Mouse (Mus musculus) kidney, postnatal 10 days (tissue): Measurements from ENCODE around the gene Chrna4.

Experiments
- DNase-seq: peaks from one replicate; pipeline ENCODE4 v3.0.0; 2021; ENCODE audit warnings: mixed read lengths

The Chrna4 gene

DNA sequence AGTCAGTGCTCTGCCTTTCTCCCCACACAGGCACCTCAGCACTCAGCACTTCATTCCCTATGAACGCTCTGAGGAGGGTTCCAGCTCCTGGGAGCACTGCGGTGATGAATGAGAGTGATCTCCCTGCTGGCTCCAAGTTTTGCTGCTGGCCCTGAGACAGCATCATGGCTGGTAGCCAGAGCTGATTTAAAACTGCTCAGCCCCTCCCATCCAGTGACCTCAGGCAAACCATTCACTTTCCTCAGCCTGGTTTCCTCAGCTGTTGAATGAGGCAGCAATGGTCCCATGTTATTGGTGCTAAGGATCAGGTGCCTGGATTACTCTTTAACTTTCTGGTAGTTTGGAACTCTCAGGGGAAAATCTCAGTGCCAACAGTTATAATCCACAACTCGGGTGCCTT, at the start of gene Chrna4:
Gene Chrna4, minus strand, starts transcription at position 110 of the 400 bp plus-strand sequence.
- peak; percentile 60 for DNase-seq

DNA sequence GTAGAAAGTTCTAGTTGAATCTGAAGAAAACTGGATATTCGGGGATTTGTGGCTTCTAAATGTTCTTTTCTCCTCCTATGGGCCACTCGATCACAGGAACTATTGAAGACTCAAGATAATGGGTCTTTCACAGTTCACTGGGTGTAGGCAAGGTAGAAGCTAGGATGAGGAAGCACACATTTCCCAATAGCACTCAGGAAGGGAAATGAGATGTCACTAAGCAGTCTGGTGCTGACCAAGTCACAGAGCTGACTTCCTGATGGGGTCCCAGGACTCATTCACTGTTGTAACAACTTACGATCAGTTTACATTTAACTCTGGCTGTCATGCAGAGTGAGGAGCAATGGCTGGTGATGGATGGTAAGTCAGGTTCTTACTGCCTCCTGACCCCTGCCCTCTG, 46.8 kb upstream of the Chrna4 start:
- no peak for DNase-seq

DNA sequence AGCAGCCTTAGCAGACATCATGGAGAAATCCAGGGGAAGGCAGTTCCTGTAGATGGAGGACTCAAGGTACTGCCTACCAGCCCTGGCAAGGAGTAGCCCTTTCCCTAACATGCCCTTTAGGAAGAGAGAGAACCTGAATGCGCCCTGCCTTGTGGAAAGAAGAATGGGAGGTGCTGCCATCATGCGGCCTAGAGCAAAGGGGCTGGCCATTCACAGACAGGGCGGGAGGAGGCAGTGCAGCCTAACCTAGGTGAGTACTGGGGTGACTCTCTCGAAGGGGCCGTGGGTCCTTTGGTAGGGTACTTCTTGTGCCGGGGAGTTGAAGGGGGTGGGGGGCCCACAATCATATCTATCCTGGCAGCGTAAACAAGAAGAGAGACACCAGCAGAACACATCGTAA, 41.7 kb upstream of the Chrna4 start:
- no peak for DNase-seq

DNA sequence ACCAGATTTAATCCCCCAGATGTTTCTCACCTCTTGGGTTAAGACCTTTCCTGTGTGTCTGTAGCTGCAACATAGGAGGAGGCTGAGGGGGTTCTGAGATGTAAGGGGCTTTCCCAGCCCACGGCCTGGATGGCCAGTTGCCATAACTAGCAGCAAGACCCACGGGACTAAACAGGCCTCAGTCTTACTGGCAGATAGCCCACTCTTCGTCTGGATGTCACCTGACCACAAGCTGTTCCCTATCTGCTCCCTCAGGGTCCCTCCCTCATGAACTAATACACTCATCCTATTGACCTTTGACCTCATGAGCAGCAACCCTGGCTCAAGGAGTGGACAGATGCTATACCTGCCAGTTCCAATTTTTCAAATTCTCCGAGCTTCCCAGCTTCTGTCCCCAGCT, 40.6 kb upstream of the Chrna4 start:
- DNase-seq, result no peak

DNA sequence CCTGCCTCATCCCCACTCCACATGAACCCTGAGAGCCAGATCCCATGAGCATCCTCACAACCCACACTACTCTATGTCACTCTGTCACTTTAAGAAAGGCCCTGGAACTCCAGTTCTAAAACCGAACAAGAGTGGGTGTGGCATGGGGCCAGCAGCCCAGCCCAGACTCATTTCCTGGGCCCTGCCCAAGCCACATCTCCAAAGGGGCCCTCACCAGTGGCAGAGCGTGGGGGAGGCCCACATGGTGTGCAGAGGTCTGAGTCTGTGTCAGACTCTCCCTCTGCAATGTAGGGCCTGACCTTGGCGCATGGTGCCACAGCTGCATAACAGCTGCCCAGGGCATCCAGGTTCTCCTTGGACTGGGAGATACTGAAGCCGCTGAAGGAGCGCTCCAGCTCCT, 37.5 kb upstream of the Chrna4 start:
- no peak for DNase-seq

DNA sequence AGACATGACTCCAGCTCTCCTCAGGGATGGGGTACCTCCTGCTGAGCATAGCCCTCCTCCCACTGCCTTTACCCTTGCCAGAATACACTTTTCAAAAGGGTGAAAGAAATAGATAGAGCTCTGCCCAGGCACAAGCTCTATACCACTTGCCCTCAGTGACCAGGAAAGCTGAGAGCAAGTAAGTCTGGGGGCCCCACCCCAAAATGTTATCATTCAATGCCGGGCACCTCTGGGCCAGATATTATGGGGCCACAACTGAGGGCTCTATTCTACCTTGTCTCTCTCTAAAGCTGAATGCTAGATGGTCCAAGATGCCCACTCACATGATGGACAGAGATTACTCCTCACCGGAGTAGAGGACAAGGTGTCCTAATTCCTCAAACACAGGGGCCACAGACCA, 36.2 kb upstream of the Chrna4 start:
- no peak for DNase-seq

DNA sequence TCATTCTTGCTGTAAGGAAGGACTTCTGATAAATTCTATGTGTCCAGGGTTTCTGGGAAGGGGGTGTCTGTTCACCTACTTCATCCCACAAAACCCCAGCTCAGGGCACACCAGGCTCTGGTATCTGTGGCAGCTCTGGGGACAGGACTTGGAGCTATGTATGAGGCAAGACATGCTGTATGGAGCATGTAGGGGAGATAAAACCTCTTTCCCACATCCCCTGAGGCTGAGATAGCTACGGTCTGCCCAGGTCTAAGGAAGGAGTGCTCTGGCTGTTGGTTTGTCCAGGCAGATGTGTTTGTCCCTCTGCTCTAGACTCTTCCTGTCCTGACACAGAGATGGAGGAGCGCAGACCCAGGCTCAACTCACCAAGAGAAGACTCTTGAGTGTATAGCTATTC, 35.6 kb upstream of the Chrna4 start:
- DNase-seq, result no peak

DNA sequence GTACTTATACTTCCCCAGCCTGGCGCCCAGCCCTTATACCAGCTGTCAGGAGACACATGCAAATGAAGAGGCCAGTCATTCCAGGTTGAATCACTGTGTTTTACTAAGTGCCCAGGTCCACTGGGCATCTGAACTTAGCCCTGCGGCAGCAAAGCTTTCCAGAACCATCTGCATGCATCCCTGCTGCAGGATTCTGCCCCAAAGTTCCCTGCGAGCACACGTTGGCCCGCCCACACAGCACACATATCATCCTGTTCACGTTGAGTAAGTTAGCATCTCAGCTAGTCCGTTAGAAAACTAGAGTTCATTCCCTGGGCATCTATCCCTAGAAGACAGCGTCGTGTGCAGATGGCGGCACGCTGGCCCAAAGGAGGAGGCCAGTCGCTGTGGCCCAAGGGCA, 32.2 kb upstream of the Chrna4 start:
- DNase-seq, result no peak

DNA sequence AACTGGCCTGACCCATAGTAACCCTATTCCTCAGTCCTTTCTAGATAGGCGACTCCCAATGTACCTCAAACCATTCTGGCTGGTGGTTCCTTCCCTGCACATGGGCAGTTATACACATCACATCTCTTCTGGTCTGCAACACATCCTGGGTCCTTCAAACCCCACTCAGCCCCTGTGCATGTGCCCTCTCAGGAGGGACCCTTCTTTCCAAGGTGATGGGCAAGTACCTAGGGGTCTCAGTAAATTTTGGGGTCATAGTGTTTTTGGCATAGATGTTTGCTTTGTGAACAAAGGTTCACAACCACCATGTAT, 29.0 kb upstream of the Chrna4 start:
- DNase-seq, result no peak

DNA sequence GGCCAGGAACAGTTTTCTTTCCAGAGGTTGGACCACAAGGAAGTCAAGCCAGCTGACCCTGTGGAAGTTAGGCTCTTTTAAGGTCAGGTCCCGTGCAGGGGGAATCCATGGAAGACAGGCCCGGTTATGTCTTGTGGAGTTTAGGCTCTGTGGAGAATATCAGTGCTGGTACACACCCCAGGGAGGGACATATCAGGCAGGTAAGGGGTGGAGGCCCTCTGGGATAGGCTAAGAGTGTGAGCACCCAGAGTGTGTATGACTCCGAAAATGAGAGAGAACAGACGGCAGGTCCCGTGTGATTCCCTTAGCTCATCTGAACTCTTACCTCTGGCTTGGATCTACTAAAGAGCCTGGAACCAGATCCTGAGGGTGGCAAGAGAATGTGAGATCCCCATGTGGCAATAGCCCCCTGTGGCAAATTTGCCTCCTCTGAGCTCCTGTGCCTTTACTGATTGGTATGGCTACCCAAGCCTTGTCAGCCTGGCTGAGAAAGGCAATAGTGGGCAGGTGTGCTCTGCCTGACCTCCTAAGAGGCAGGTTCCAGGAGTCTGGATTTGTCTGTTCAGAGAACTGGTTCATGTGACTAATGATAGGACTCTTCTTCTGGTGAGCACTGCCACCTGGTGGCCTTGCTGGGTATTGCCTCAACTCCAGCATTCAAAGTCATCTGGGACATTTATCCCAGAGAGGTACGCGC, 28.5 kb upstream of the Chrna4 start:
- DNase-seq, result peak; percentile 84

DNA sequence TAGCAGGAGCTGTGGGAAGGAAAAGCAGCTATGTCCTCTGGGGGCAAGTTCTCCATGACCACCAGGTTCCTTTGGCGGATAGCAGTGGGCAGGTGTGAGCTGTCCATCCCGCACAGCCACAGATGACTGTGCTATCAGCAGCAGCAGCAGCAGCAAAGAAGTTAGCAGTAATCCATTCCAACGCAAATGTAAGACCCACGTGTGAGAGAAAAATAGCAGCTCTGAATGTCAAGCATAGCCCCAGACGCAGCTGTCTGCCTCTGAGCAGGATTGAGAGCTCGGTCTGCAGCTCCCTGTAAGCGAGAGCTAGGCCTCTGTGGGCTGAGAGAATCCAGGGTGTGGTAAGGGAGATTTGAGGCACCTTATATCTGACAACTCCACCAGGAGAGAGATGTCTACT, 26.8 kb upstream of the Chrna4 start:
- no peak for DNase-seq

DNA sequence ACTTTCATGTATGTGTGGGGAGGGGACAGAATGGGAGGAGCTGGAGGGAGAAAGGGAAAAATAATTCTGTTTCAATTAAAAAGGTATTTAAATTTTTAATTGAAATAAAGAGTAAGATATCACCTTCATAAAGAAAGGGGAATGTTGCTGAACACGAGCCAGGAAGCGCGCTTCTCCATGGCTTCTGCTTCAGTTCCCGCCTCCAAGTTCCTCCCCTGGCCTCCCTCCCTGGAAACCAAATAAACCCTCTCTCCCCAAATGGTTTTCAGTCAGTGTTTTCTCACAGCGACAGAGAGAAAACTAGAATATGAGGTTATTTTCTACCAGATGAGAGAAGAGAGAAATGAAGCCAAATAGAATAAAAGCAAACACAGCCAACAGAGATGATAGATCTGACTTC, 25.2 kb upstream of the Chrna4 start:
- no peak for DNase-seq

DNA sequence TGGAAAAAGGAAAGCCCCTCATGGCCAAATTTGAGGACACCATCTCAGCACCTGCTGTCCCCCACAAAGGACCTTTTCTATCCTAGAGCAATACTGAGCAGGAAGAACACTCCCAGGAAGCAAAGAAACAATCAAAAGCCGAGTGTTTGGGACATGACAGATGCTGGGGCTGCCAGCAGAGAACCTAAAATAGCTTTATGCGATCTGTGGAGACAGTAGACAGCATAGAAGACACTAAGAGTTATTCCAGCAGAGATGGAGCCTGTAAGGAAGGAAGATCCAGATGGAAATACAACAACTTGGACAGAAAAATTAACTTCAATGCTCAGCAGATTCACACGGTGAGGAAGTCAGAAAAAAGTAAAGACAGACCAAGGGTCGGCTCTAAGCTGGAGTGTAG, 22.5 kb upstream of the Chrna4 start:
- no peak for DNase-seq

DNA sequence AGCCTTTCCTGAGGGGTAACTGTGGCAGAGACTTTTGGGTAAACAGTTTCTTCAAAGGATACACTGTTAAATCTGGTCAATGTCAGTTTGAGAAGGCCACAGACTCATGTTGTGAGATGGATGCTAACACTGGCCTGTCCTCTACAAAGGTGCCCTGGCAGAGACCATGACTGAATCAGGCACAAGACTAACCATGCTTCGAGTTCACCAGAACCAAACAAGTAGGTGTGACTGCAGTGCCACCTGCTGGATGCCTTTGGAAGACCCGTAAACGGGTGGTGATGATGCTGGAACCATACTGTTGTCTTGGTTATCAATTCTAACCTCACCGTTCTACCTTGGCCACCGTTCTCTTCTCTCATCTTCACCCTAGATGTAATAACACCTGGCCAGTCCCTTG, 16.8 kb upstream of the Chrna4 start:
- peak; percentile 87 for DNase-seq

DNA sequence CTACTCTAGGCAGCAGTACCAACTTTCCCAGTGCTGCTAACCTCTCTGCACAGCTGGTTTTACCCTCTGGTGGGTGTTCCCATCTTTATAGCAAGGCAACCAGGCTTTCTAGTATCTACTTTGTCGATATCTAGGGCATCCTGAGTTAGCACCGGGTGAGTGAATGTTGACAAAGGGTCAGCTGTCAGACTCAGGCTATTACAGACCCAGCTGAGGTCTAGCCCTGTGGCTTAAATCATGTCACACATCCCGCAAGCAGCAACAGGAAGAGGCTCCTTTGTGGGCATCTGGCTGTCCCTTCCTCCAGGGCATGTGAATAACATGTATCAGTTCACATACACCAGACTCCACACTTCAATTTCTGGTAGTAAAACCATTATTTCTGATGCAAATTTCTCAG, 14.8 kb upstream of the Chrna4 start:
- DNase-seq, result no peak

DNA sequence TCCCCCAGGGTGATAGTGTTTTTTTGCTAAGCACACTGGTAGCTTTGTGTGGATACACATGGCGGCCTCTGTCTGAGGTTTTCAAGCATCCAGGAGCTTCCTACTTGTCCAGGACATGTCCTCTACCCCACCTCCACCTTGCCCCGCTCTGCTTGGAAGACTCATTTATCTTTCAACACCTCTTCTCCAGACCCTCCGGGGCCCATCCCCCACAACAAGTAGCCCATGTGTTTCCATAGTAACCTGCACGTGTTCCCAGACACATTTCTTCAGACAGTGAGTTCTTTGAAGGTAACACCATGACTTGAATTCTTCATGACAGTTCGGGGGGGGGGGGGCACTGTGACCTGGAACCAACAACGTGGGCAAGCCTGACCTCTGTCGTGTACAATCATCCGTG, 14.0 kb upstream of the Chrna4 start:
- DNase-seq, result no peak

DNA sequence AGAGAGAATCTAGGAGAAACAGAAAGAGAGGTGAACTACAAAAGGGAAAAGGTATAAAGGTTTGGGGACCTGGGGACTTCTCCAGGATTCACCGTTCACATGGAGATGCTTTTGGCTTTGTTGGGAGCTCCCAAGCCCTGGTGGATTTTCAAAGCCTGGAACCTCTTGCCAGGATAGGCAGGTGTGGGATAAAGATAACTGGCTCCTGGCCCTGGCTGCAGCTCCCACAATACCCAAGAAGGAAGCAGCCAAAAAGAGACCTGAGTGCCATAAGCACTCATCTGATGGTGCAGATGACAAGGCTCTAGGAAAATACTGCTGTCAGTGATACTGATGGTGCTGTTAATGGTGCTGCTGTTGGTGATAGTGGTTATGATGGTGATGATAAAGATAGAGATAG, 8.8 kb upstream of the Chrna4 start:
- no peak for DNase-seq

DNA sequence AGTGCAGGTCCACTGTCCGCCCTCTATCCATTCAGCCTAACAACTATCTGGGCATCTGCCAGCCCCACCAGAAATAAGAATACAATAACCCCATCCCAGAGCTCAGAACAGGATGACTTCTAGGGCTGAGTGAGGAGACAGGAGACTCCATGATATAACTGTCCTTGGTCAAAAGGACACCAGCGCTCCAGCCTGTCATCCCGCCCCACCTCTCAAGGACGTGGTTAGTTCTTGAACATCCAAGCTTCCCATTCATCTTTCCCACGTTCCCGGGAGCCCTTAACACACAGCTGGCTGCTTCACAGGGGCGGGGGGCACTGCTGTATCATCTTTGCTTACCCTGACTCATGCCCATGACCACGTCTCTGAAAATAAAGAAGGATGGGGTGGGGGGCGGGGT, 5.6 kb upstream of the Chrna4 start:
- no peak for DNase-seq

DNA sequence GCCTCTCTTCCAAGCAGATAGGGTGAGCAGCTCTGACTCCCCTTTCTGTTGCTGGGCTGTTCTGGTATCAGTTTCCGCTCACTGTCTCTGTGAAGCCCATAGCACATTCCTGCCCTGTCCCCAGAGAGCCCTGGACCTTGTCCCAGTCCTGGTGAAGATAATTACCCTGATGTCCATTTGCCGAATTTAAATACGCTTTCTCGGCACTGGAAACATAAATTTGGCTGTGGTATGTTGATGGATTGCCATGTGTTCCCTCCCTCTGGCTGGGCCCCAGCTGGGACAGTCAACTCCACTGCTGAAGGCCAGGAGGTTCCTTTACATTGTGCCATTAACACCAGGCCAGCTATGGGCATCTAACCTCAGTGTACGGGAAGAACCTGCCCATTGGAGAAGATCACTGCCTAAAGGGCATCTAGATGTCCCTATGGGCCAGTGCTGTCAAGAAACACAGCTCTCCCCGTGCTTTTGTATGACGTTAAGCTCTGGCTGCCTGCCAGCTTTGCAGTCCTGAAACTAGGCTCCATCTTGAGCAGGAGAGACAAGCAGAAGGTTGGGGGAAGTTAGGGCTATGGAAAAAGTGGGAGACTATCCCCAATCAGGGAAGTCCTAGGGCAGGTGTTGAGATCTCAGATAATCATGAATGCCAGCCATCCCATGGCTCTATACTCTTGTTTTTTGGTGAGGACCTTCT, 5.1 kb upstream of the Chrna4 start:
- DNase-seq, result no peak

DNA sequence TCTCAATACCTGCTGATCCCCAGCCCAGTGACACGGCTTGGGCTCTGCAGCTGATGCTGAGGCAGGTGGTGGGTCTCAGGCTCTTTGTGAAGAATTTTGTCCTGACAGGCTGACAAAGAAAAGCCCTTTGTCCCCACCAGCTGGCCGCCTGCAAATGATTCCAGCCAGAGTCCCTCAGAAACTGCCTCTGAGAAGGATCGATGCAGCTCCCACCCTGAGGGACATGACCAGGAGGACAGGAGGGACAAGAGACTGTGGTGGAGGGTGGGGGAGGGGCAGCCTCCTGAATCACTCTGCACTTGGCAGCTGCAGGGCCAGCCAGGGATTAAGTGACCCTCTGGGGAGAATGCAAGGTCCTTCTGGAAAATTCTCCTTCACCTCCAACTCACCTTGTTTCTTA, 655 bp upstream of the Chrna4 start:
- peak; percentile 36 for DNase-seq

DNA sequence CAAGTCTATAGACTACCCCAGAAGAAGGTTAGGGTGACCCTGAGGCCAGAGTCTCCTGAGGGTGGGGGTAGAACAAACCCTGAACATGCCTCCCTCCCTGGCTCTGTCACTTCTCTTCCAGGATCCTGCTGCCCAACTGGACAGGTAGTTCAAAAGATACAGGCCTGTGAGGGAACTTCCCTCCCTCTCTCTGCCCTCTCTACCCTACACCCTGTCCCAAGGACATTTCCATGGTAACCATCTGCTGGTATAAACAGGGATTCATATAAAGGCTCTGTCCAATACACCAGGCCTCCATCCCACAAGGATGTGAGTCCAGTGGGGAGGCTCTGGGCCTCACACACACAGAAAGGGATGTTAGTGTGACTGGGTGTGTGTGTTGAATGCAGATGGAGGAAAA, 970 bp downstream of the Chrna4 start:
- DNase-seq, result no peak

DNA sequence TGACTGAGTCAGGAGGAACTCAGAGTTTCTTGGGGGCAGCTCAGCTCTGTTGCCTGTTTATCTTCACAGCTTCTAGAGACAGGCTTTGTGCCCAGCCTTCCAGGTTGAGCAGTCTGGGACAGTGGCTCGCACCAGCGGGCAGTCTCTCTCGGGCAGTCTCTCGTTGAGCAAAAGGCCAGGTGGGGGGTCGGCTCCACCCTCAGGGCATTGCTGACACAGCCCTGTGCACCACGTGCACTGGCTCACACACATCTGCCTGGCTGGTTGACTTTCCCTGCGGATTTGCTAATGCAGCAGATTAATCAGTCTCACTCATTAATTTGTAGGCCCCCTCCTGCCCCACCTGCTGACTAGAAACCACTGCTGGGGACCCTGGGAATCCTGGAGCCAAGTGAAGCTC, 1.4 kb downstream of the Chrna4 start:
- DNase-seq, result peak; percentile 72

DNA sequence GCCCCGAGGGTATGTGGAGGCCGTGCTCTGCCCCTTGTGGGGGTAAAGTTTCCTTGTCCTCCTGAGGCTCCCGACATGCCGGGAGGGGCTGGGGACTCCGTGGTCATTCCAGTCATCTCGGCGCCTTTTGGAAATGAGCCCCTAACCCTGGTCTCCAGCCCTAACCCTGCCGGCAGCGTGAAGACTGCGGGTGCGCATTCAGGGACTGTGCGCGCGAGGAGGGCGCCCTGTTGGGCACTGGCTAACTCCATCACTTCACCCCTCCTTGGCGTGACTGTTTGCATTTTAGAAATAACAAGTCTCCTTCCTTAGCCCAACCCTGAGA, 4.0 kb downstream of the Chrna4 start:
- DNase-seq, result no peak

DNA sequence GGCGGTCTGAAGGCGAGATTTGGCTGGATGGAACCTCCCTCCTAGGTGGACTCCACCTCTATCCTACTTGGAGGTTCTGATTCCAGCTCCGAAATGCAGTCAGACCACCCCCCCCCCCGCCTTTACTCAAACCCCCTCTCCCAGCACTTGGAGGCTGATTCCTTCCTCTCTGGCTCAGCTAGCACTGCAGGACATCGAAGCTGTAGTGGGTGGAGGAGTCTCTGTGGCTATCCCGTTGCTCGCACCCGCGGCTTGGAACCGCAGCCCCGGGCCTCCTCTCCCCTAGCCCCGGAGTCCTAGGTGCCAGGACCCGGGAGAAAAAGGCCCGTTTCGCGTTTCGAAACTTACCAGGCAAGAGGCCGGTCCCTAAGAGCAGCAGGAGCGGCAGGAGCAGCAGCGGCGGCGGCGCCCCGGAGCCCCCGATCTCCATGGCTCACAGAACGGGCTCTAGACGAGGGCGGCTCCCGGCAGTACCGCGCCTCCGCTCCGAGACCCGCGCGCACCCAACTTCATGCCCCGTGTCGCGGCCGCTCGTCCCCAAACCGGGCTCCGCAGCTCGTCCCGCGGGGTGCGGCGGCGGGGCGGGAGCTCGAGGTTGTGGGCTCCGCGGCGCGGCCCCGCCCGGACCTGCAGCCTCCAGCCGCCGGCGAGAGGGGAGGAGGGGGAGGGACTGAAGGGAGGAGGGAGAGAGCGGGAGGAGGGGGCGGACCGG, 4.5 kb downstream of the Chrna4 start:
- DNase-seq, result peak; percentile 55

DNA sequence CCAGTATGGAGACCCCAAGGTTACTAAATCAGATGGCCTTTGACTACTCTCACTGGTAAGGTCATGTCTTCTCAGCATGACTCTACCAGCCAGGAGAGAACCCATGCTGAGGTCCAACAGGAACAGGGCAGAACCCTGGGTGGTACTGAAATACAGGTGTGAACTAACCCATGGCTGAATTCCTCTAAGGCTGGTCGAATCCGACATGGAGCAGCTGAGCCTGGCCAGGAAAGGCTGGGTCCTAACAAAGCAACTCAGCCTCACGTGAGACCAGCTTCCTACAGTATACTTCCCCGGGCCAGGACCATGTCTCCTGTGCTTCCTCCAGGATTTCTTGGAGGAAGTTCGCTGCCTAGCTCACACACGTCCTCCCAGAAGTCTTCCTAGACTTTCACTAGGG, 6.8 kb downstream of the Chrna4 start:
- no peak for DNase-seq
